Mouse (Mus musculus) ES-Bruce4 (cell line): ENCODE results near the gene Hrh3.

Source experiments
- CTCF ChIP-seq: IDR thresholded peaks from one replicate; pipeline ENCODE4 v1.8.1; 2011; ENCODE audit warnings: low read depth, low read length
- POLR2A ChIP-seq: IDR thresholded peaks from one replicate; pipeline ENCODE4 v1.8.1; 2011; ENCODE audit warnings: low read length; ENCODE audit not compliant: insufficient read depth

- TF ChIP-seq CTCF (no peak), POLR2A (no peak)
Measured at GRCm38 (mm10) chr2:180063338-180064131, 40.8 kb downstream of the Hrh3 start.
